Mouse (Mus musculus) CH12.LX (cell line): ENCODE measurements around the gene P4ha2. TPM values are rescaled to one million over a fixed set of nuclear protein-coding genes. Genes with fewer than 3 reads are reported as not detected.

Source experiments
- DNase-seq: peaks from one replicate; pipeline ENCODE4 v3.0.0-alpha.2; 2013; ENCODE audit errors: extremely low read depth
- H3K27ac ChIP-seq: 2 replicates; pipeline ENCODE4 v1.5.1; 2012; ENCODE audit warnings: low read depth, mild to moderate bottlenecking, control low read depth, moderate library complexity; ENCODE audit not compliant: insufficient read depth
- H3K27me3 ChIP-seq: replicated peaks from 2 replicates; pipeline ENCODE3; 2012; ENCODE audit warnings: inconsistent platforms
- H3K36me3 ChIP-seq, 2 experiments: replicated peaks in 1 of 2; 2 replicates each; pipeline versions ENCODE3 to v1.6.1; 2012; ENCODE audit warnings: inconsistent platforms in 1 of 2, low read length in 1 of 2, mild to moderate bottlenecking in 1 of 2, mixed read lengths in 1 of 2, moderate library complexity in 1 of 2; ENCODE audit not compliant: control insufficient read depth in 1 of 2, insufficient read depth in 1 of 2
- H3K4me1 ChIP-seq, 2 experiments: 2 replicates each; pipeline ENCODE4 v1.6.1; 2012; ENCODE audit warnings: inconsistent platforms in 1 of 2, moderate library complexity in 1 of 2; ENCODE audit not compliant: insufficient read depth in 2 of 2, control insufficient read depth in 1 of 2
- H3K4me2 ChIP-seq: 2 replicates; pipeline ENCODE4 v1.6.1; 2012; ENCODE audit warnings: low read depth, mild to moderate bottlenecking, control low read depth; ENCODE audit not compliant: poor library complexity, insufficient read depth, severe bottlenecking
- H3K4me3 ChIP-seq, 3 experiments: fragments of 150-350 bp in 1 of 3; sonication (generic) in 1 of 3; replicated peaks in 1 of 3; 2 replicates each; pipeline versions ENCODE3 to v1.5.1; 2011 to 2012; ENCODE audit warnings: low read depth in 2 of 3, low read length in 2 of 3, mild to moderate bottlenecking in 2 of 3, moderate library complexity in 2 of 3, control low read depth in 1 of 3, improper control_type of control experiment in 1 of 3, inconsistent platforms in 1 of 3, mixed read lengths in 1 of 3; ENCODE audit not compliant: poor library complexity in 1 of 3
- H3K79me2 ChIP-seq: replicated peaks from 2 replicates; pipeline ENCODE4 v1.6.1; 2012; ENCODE audit warnings: mild to moderate bottlenecking, moderate library complexity; ENCODE audit not compliant: control insufficient read depth, poor library complexity, insufficient read depth, severe bottlenecking; ENCODE audit errors: extremely low read depth
- H3K9ac ChIP-seq: 2 replicates; pipeline ENCODE4 v1.6.1; 2012; ENCODE audit warnings: low read depth, mild to moderate bottlenecking, control low read depth, moderate library complexity; ENCODE audit not compliant: insufficient read depth
- H3K9me3 ChIP-seq: replicated peaks from 2 replicates; pipeline ENCODE3; 2012; ENCODE audit warnings: low read length, inconsistent platforms, mixed read lengths
- BHLHE40 ChIP-seq: IDR thresholded peaks from 2 replicates; pipeline ENCODE4 v1.6.1; 2011; ENCODE audit warnings: mild to moderate bottlenecking, low read depth, low read length, improper control_type of control experiment
- CHD1 ChIP-seq: IDR thresholded peaks from 2 replicates; pipeline ENCODE4 v1.6.1; 2012; ENCODE audit warnings: low read depth, low read length, improper control_type of control experiment, inconsistent platforms
- CHD2 ChIP-seq: IDR thresholded peaks from 2 replicates; pipeline ENCODE4 v1.6.1; 2011; ENCODE audit warnings: low read length, improper control_type of control experiment
- CTCF ChIP-seq, 2 experiments: IDR thresholded peaks in 1 of 2; conservative IDR thresholded peaks in 1 of 2; 2 replicates each; pipeline ENCODE4 v1.5.1; 2011 to 2012; ENCODE audit warnings: low read depth in 2 of 2, low read length in 2 of 2, improper control_type of control experiment in 1 of 2, inconsistent platforms in 1 of 2, mild to moderate bottlenecking in 1 of 2, moderate library complexity in 1 of 2
- ELF1 ChIP-seq: IDR thresholded peaks from 2 replicates; pipeline ENCODE4 v1.6.1; 2014; ENCODE audit warnings: low read depth, mild to moderate bottlenecking, inconsistent platforms, low read length, improper control_type of control experiment
- GABPA ChIP-seq: IDR thresholded peaks from 2 replicates; pipeline ENCODE4 v1.6.1; 2012; ENCODE audit warnings: low read depth, low read length, improper control_type of control experiment, inconsistent platforms; ENCODE audit not compliant: insufficient replicate concordance
- JUND ChIP-seq: conservative IDR thresholded peaks from 2 replicates; pipeline ENCODE4 v1.6.1; 2011; ENCODE audit warnings: low read depth, low read length, improper control_type of control experiment
- KAT2A ChIP-seq: IDR thresholded peaks from 2 replicates; pipeline ENCODE4 v1.6.1; 2012; ENCODE audit warnings: low read length, improper control_type of control experiment, inconsistent platforms; ENCODE audit not compliant: insufficient replicate concordance
- MAFK ChIP-seq: IDR thresholded peaks from 2 replicates; pipeline ENCODE4 v1.6.1; 2011; ENCODE audit warnings: low read length, improper control_type of control experiment; ENCODE audit not compliant: insufficient replicate concordance
- MAX ChIP-seq: IDR thresholded peaks from 2 replicates; pipeline ENCODE4 v1.6.1; 2011; ENCODE audit warnings: low read length, improper control_type of control experiment
- MEF2A ChIP-seq: IDR thresholded peaks from 2 replicates; pipeline ENCODE4 v1.6.1; 2014; ENCODE audit warnings: low read depth, mild to moderate bottlenecking, inconsistent platforms, low read length, improper control_type of control experiment, borderline replicate concordance
- NELFE ChIP-seq: IDR thresholded peaks from 2 replicates; pipeline ENCODE4 v1.6.1; 2011; ENCODE audit warnings: low read depth, low read length, improper control_type of control experiment
- UBTF ChIP-seq: IDR thresholded peaks from 2 replicates; pipeline ENCODE4 v1.6.1; 2012; ENCODE audit warnings: low read depth, mild to moderate bottlenecking, inconsistent platforms, low read length, improper control_type of control experiment, moderate library complexity
- USF1 ChIP-seq: IDR thresholded peaks from 2 replicates; pipeline ENCODE4 v1.6.1; 2014; ENCODE audit warnings: low read depth, mild to moderate bottlenecking, inconsistent platforms, low read length, improper control_type of control experiment
- ZKSCAN1 ChIP-seq: IDR thresholded peaks from 2 replicates; pipeline ENCODE4 v1.6.1; 2012; ENCODE audit warnings: low read depth, inconsistent platforms, low read length, improper control_type of control experiment, borderline replicate concordance
- ZMIZ1 ChIP-seq: IDR thresholded peaks from 2 replicates; pipeline ENCODE4 v1.6.1; 2012; ENCODE audit warnings: low read depth, mild to moderate bottlenecking, inconsistent platforms, low read length, improper control_type of control experiment
- dilution Hi-C: fragments of 300-500 bp; cut with MboI; formaldehyde crosslinking; loops from 2 replicates; pipeline ENCODE4 v1.14.3; 2020; ENCODE audit warnings: low sequenced_read_pairs; ENCODE audit not compliant: extremely low pct_unique_long_range_greater_than_20kb, extremely low pct_ligation_motif_present
- in situ Hi-C: fragments of 300-500 bp; cut with MboI; formaldehyde crosslinking; loops from 3 replicates; pipeline ENCODE4 v1.14.3; 2019; ENCODE audit warnings: low sequenced_read_pairs, low pct_ligation_motif_present, low pct_unique_long_range_greater_than_20kb, mixed read lengths
- polyA plus RNA-seq: library from polyadenylated mRNA; unstranded; fragments of >175 nt; gene quantifications from 2 replicates; pipeline ENCODE4 v1.2.1, GENCODE M21; 2012; ENCODE audit warnings: low read depth; ENCODE audit not compliant: insufficient read length
- total RNA-seq, 2 experiments: library from RNA; depleted of rRNA; stranded (reverse); fragments of 300-350 nt in 1 of 2; fragments of >200 nt in 1 of 2; gene quantifications; 2 replicates each; pipeline ENCODE4 v1.2.3; 2012 to 2014

P4ha2 gene
- total and polyA plus RNA-seq, 3 experiments, result 3.6 to 10.0 (median 7.9) TPM

DNA sequence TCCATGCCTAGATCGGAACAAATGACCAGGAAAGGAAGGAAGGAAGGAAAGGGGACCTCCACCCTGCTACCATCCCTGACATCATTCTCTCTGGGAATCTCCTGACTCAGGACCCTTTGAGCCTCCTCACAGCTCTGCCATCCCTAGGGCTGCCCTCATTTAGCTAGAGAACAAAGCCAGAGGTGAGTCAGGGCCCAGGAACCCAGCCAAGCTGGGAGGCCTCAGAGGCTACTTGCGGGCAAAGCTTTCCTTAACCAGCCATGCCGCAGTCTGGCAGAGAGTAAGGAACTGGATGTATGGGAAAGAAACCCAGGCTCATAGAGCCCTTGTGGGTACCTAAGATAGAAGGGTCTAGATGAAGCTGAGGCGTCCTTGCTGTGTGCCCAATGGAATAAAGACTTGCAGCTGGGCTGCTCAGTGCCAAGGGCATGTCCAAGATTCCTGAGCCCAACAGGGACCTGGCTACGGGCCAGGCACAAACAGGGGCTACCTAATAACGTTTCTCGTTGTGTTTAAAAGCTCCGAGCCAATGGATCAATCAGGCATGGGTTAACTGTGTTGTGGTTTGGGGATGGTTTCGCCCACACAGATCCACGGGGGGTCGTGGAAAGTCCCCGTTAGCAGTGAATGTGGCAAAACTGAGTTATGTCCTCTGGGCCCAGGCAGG, 37.7 kb upstream of the P4ha2 start:
- peaks cover 3 to 14% of the 10 kb centered on the region in 2 experiments; a peak in 3 of 4 replicates for H3K4me1 ChIP-seq
- H3K9ac ChIP-seq, result no peak overlapping the region
- H3K27me3 ChIP-seq, result peaks cover 2% of the 10 kb centered on the region
- no peaks in the 10 kb centered on the region for H3K79me2 ChIP-seq
- in situ Hi-C loops, result no loop called here
- no peak overlapping the region for H3K27ac ChIP-seq
- TF ChIP-seq BHLHE40, result no peak
- no peak for TF ChIP-seq MEF2A
- TF ChIP-seq ZKSCAN1, result no peak
- no peak for TF ChIP-seq MAFK
- TF ChIP-seq CTCF (conservative IDR thresholded peaks at IDR 0.05 in 1 of 2, IDR thresholded peaks at IDR 0.05 in 1 of 2; ENCODE audit: low read depth in 2 of 2, low read length in 2 of 2), result no peak
- TF ChIP-seq CHD1, result no peak
- no peak for TF ChIP-seq UBTF
- no peak for TF ChIP-seq JUND
- no peak for TF ChIP-seq NELFE
- TF ChIP-seq GABPA, result no peak
- TF ChIP-seq, all 38 proteins: peak for 0
- Histone ChIP-seq H3K9me3 (no peaks in the 10 kb centered on the region), H3K36me3 (no peaks in the 10 kb centered on the region), H3K4me3 (no peak overlapping the region), H3K4me2 (no peak overlapping the region)
- peak; percentile 26 for DNase-seq
- dilution Hi-C loops, result no loop called here

DNA sequence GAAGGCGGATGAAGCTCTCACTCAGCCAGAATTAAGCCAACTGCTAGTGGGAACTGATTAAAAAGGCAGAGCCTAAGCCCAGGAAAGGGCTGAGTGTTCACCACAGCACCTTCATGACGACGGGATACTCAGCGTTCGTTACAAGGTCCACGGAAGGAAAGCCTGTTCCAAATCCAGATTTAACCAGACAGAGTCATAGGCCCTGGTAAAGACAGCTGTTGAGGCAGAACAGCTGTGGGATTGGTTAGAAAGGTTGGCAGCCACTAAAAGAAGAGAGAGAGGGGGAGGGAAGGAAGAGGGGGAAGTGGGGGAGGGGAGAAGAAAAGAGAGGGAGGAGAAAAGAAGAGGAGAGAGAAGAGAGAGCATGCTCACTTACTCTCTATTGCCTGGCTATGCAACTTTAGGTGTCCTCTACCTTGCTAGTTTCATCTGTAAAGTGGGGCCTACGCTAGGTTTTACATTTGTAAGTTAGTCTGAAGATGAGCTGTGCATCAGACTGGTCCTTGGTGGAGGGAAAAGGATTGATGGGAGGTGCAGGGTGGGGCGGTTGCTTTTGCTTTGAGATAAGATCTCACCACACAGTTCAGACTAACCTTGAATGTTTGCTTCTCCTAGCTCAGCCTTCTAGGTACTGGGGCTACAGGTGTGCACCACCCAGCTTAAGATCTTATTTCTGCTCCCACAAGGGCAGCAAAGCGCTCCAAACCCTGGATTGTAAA, 37.0 kb upstream of the P4ha2 start:
- no peak overlapping the region for H3K27ac ChIP-seq
- TF ChIP-seq ELF1 (no peak), ZMIZ1 (no peak), USF1 (no peak), MAX (no peak), CHD2 (0 out of 2 replicates have a peak, but pooled peaks have one; percentile 22), KAT2A (no peak)
- no peaks in the 10 kb centered on the region for H3K36me3 ChIP-seq
- no peaks in the 10 kb centered on the region for H3K79me2 ChIP-seq
- no peaks in the 10 kb centered on the region for H3K9me3 ChIP-seq
- H3K4me1 ChIP-seq, result peaks cover 3 to 18% of the 10 kb centered on the region in 2 experiments; a peak in 3 of 4 replicates
- no peak overlapping the region for H3K4me3 ChIP-seq
- dilution Hi-C loops (no loop called here), in situ Hi-C loops (no loop called here)
- DNase-seq, result no peak
- no peak overlapping the region for H3K4me2 ChIP-seq
- H3K27me3 ChIP-seq, result peaks cover 2% of the 10 kb centered on the region
- H3K9ac ChIP-seq, result no peak overlapping the region
